Mouse (Mus musculus) sigmoid colon, adult 10 weeks (tissue): ENCODE measurements around the gene Mcm2. TPM values are rescaled to one million over a fixed set of nuclear protein-coding genes. Genes with fewer than 3 reads are reported as not detected.

Experiments
- polyA plus RNA-seq: library from polyadenylated mRNA; stranded (reverse); fragments of 350-450 nt; fragmentation: Illumina TruSeq; extraction: RNeasy Lipid Tissue Mini Kit (QIAGEN cat#74804); gene quantifications from one replicate; pipeline ENCODE4 v1.2.3, GENCODE M21; 2014; ENCODE audit warnings: low read depth, low replicate concordance

Mcm2 gene
- polyA plus RNA-seq: 2.1 TPM

DNA sequence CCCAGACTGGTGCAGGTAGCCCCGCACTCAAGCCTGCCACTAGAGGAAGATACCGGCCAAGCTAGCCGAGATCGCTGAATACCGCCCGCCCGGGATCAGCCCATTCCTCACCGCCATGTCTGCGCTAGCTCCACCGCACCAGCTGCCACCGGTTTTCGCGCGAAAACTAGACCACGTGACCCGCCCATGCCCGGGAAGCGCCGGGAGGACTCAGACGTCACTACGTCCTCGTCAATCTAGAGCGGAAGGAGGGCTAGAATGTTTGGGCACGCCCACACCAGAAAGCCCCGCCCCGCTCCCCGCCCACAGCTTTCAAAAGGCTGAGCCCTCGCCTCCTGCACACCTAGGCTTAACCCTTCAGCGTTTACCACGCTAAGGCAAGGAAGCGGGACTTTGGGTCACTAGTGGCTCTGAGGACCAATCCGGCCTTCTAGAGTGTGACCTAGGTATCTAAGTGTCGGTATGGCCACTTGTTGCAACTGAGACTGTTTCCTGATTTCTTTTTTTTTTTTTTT, at the start of gene Mcm2:
Gene Mcm2 (minus strand): TSS at position 247 of the 515 bp plus-strand sequence.

DNA sequence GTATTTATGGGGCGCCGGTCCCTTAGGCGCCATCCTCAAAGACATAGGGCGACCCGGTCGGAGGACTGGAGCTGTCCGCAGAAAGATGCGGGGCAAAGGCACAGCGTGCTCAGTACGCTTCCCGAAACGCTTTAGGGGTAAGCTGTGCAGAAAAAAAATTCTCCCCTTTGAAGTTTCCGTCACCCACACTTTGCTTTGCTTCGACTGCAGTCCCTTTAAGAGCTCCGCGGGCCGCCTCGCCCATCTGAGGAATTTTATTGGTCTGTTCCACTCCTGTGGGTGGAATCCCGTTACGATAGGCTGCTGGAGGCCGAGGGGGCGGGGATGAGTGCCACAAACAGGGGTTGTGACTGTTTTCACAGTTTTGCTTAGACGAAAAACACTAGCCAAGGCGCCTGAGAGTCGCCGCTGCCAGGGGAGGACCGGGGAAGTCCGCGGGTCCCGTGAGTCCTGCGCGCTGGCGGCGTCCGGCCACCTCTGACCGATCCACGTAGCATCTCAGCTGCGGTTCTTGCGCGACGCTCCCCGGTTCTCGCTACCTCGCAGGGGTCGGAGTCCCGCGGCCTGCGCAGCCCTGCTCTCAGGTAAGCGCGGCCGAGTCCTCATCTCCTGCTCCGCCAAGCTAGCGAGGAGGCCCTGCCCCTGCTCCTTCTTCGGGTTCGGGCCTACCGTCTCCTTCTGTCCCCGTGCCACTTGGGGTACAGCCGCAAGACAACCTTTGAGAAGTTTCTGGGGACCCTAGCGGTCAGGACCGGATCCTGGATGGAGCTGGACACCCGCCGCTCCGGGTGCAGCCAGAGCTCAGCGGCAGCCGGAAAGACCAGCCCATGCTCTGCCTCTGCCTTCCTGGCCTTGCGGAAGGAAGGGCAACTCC, 3.6 kb upstream of the Mcm2 start, which contains the start of gene Tpra1:
Gene Tpra1 (plus strand): TSS at position 305 of the 874 bp plus-strand sequence.

DNA sequence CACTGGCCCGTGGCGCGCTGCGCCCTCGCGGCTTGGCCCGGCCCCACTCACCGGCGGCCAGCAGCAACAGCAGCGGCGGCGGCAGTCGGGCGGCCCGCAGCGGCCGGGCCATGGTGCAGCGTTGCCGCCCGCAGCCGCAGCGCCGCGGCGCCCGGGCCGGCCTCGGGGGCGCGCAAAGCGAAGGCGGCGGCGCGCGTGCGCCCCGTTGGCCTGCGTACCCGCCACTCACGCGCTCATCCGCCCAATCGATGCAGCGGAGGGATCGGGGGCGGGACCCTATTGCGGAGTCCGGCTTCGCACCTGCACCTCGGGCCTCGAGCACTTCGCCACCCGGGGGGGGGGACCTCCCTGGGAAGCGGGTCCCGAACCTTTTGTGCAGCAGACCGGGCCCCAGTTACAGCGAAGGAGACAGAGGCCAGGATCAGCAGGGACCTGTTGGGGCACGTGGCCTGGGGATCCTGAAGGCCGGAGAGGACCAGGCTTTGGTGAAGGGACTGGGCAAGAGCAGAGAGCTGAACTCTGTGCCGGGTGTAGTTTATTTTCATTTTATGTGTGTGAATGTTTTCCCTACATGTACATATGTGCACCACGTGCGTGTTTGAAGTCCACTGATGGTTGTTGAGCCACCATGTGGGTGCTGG, 23.6 kb downstream of the Mcm2 start, which contains the start of gene Podxl2:
Gene Podxl2 (minus strand): TSS at position 177 of the 641 bp plus-strand sequence.

DNA sequence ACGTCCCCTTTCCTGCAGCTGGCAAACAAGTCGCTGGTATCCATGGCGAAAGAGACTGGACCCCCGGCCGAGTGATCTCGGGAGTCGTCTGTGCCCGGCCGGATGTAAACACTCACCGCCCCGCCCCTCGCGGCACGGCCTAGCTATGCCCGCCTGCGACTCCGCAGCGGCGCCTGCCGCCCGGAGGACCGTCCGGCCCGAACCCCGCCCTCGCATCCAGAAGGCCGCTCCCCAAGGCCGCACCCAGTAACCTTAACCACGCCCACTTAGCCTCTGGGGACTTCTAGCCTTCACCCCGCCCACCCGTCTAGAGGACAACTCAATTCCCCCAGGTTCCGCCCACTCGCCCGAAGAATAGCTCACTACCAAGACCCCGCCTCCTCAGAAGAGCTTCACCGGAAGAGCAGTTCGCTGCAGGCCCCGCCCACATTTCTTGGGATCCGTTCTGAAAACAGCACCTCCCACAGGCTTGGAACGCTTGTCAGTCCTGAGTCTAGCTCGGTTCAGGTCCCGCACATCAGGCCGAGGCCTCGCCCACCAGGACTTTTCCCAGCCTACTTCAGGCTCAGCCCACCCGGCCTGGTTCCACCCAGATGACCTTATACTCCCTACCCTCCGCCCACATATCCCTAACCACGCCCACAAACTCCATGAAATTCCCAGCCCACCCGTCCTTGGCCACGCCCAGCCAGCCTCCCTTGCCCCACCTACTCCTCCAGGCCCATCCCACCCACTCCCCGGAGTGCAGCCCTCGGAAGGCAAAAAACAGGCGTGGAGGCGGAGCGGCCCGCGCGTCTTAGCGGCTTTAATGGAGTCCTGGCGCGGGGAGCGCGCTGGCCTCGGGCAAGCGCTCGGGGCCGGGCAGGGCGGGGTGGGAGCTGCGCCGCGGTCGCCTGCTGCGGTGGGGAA, 56.5 kb downstream of the Mcm2 start, which contains the start of gene Abtb1:
Gene Abtb1 (minus strand): TSS at position 204 of the 909 bp plus-strand sequence.

Other genes starting within 250 kb of the Mcm2 start
- 6.9 TPM for gene Mgll, start 174.4 kb downstream of the Mcm2 start, polyA plus RNA-seq
- gene Abtb1, start 56.8 kb downstream of the Mcm2 start, polyA plus RNA-seq: 2.4 TPM
- gene Podxl2, start 23.7 kb downstream of the Mcm2 start, polyA plus RNA-seq: not detected
- 6.8 TPM for gene Tpra1, start 3.5 kb upstream of the Mcm2 start, polyA plus RNA-seq